Mouse (Mus musculus) naive thymus-derived CD4-positive, alpha-beta T cell, adult 2 months (primary cell): ENCODE data around the gene Cox4i1.

Experiments used
- DNase-seq: peaks from one replicate; pipeline ENCODE4 v3.0.0-alpha.2; 2011; ENCODE audit warnings: low read depth

The Cox4i1 gene

DNA sequence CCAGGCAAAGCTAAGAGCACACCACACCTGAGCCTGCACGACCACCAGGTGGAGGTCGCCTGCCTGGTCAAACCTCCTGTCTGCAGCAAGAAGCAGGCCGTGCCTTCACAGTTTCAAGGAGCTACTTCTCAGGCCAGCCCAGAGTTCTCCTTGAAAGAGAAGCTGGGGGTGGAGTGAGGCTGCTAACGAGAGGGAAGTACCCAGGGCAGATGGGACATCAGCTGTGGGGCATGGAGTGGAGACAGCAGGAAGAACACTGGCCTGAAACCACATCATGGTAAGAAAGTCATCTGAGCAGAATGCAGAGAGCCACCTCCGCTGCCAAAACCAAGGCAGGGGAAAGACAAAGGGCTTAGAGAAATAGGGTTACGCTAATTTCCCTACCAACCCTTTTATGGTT is 3.5 kb upstream of the Cox4i1 start:
- DNase-seq, result no peak

DNA sequence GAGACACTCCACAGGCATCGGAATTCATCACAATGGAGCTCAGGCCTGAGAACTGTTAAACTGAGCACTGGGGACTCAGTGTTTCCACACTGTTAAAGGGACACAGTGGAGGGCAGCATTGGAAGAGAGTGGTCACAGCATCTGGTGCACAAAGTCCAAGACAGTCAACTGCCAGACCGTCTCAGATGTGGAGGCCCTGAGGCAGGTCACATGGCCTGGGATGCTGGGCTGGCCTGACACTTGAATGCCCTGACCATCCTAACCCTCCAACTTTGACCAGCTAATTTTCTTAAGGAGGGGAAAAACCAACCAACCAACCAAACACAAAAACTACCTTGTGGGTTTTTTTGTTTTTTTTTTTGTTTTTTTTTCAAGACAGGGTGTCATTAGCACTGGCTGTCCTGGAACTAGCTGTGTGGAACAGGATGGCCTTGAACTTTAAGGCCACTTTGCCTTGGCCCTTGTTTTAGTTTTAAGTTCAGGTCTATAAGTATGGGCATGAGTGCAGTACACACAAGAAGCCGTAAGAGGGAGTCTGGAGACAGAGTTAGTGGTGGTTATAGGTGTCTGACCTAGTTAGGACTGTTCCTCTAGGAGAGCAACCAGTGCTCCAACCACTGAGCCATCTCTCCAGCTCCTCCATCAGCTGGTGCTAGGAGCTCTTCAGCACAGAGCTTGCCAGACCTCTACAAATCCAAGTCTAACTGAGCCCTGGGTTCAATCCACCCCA is 2.1 kb upstream of the Cox4i1 start:
- peak; percentile 40 for DNase-seq

DNA sequence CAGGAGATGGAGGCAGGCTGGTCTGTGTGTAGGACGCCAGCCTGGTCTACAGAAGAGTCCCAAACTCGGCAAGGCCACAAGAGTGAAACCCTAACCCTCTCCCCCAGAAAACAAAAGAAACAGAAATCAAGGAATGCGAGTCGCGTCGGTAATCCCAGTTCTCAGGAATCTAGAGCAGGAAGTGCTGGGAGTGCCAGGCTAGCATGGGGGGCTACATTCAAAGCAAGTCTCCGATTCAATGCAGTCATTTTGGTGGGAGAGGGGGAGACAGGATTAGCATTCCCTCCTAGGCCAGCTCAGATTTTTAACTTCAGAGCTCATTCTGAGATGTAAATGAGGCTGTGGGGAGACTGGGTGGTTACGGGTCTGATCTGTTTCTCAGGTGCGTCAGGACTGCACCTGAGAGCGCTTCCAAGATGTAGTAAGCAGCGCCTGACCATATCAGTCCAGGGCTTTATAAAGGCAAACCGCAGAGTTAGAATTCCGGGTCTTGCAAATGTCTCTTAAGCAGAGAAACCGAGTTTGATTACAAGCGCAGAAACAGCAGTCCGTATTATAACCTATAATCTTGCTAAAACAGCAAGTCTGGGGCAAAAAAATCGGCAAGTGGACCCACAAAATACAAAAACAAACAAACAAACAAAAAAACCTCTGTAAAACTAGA is 1.1 kb upstream of the Cox4i1 start:
- peak; percentile 36 for DNase-seq

DNA sequence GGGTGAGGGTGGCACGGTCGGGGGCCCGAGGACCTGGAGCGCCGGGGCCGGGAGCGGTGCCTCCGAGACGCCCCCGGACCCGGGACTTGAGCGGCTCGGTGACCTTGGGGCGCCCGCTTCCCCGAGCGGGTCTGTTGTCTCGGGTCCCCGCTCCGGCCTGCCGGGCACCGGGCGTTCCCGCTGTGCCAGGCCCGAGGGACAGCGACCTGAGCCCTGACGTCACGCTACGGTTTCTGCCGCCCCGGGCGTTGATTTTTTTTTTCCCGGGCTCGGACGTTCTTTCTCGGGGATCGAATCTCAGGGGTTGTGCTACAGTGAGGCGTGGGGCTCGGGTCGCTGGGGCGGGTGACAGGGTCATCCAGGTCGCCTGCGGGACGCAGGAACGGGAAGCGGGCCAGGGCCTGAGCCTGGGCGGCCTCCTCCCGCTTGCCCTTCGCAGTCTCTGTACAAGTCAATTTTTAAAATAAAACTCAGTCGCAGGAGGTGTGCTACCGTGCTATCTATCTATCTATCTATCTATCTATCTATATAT is 418 bp downstream of the Cox4i1 start, which contains the start of gene Emc8:
Gene Emc8 (minus strand): TSS at position 200 of the 532 bp plus-strand sequence.
- DNase-seq, result no peak

DNA sequence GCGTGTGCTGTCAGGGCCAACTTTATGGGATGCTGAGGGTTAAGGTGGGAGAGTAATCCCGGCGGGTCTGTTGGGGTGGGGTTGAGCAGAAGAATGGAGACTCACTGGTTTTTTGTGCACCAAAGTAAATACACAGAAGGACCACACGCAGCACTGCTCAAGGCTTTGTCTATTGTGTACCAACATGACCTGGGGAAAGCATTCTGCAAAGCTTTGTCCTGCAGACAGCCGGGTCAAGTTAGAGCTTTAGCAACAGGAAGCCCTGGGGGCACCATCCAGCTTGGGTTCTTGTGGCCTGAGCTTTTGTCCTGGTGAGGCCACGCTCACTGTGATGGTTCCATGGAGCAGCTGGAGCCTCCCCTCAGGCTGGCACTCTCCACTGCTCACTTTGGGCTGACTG is 3.8 kb downstream of the Cox4i1 start:
- no peak for DNase-seq

DNA sequence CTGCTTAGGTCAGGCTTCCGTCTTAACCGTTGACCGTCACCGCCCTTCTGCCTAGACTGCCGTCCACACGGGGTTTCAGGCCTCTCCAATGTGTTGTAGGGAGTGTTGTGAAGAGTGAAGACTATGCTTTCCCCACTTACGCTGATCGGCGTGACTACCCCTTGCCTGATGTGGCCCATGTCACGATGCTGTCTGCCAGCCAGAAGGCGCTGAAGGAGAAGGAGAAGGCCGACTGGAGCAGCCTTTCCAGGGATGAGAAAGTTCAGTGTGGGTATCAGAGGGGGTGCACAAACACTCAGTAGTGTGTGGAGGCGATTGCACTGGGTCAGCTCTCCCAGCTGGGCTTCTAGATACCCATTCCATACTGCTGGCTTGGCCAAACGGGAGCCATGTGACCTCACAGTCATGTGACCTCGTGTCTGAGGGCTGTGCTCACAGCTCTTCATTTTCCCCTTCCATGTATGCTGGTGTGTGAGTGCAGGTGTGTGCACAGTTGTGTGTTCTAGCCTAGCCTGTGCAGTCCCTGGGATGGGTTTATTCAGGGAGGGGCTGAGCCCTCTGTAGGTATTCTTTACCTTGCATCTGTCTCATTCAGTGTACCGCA is 4.7 kb downstream of the Cox4i1 start:
- DNase-seq, result no peak

DNA sequence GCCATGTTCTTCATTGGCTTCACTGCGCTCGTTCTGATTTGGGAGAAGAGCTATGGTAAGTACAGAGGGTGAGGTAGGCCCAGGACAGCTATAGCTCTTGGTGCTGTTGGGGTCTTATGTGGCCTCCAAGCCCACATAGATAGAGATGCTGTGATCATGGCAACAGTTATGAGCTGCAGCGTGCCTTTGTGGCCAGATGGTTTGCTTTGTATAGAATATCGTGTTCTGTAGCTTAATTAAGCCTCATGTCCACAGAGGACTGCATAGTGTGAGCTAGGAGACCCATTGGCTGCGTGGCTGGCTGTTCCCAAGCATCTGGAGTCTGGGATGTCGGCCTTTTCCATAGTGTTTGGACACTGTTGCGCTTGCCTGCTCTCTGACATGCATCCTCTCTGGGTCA is 5.3 kb downstream of the Cox4i1 start:
- DNase-seq, result no peak

DNA sequence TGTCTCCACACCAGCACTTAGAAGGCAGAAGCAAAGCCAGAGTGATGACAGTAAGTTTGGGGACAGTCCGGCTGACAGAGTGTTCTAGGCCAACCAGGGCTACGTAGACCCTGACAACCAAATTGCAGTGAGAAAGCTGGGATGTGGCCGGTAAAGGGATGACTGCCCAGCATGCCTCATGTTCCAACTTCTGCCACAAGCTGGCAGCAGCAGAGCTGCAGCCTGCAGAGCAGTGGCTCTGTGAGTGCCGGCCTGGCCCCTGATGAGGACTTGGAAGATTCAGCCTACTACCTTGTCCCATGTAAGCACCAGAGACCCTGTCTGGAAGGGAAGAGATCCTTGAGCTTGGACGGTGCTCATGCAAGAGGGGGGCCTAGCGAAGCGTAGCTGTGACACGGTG is 7.7 kb downstream of the Cox4i1 start:
- DNase-seq, result no peak

DNA sequence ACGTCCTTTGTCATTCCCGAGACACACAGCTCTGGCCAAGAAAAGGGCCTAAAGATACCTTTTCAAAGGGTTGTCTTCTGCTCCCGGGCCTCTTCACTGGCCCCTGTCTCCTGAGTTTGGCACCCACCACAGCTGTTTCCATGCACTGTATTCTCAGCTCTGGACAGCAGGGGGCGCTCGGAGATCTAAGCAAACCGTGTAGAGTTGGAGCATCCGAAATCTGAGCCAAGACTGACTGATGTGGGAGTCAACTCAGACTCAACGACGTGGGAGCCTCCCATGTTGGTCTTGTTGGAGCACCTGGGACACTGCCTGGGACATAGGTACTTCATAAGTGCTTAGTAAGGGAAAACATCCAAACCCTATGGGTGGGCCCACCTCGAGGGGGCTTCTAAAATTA is 10.4 kb downstream of the Cox4i1 start:
- peak; percentile 87 for DNase-seq

DNA sequence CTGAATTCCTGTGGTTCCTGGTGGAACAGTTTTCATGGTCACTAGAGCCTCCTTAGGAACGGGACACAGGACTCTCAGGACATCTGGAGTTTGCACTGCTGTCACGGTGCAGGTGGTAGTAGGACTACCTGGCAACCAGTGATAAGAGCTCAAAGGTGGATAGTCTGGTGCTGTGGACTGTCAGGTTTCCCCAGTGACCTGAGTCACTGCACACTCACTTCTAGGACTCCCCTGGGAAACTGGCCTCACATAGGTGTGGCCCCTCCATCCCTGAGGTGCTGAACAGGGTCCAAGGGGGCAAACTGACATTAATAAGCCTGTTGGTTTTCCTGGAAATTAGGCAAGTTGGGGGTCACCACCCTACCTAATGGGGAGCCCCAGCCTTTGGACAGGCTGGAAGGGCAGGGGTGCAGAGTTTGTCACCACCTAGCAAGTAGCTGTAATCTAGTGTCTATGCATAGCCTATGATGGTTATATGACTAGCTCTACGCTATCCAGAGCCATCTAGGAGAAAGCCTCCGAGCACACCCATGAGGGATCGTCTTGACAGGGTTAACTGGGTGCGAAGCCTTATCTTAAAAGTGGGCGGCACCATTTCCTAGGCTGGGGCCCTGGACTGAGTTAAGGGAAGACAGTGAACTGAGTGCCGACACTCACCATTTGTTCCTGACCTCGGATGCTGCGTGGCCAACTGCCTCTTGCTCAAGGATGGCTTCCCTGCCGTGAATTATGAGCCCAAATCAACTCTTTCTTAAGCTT is 11.8 kb downstream of the Cox4i1 start:
- DNase-seq, result no peak

DNA sequence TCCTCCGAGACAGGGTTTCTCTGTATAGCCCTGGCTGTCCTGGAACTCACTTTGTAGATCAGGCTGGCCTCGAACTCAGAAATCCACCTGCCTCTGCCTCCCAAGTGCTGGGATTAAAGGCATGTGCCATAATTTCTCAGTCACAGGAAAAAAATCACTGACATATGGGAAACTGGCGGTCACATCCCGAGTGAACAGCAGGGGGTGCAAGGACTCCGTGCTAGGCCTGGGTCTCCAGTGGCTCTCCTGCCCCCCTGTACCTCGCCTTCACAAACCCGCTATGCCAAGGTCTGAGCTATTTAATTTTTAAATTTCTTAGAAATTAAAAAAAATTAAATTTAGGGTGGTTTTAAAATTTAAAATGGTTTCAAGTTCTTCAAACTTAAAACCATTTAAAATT is 12.4 kb downstream of the Cox4i1 start:
- peak; percentile 57 for DNase-seq

DNA sequence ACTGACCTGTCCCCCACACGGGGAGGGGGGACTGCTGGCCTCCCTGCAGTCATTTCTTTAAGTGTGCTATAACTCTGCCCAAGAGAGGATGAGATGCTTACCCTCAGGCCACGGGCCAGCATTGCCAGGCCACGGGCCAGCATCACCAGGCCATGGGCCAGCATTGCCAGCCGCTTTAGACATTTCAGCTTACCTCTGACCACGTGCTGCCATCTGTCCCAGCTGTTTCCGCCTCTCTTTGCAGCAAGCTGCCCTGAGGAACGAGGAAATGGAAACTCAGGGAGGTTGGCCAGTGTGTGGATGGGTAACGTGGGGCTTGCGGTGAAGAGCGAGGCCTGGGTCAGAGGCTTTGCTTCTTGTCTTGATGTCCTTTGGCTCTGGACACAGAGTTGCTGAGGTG is 13.1 kb downstream of the Cox4i1 start:
- no peak for DNase-seq

DNA sequence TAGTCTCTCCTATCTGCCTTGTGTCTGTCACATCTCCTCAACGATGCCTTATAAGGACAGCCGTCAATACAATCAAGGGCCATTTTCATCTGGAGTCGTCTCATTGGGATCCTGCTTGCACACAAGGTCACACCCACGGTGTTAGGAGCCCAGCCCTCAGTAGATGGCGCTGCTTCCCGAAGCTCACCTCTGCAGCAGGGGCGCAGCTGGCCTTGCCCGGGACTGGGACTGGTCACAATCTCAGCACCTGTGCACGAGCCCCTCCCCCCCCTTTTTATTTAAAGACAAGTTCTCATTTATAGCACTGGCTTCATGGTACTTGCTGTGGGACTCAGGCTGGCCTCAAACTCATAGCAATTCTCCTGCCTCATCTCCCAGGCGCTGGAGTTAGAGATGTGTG is 15.6 kb downstream of the Cox4i1 start:
- peak; percentile 78 for DNase-seq

DNA sequence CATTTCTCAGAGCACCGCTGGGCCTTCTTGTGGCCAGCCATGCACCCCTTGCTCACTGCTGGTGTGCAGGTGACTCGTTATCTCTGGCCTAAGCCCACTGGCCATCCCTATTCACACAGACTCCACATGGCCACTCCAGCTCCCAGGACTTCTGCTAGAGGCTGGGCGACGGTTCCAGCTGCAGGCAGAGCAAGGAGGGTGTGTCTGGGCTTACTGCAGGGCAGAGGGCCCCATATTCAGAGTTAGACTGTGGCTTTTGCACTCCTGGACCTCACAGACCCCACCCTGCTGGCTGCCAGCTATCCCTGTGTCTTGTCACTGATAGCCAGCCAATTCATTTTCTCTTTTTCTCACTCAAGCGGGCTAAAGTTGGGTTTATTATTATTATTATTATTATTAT is 16.1 kb downstream of the Cox4i1 start:
- DNase-seq, result no peak

DNA sequence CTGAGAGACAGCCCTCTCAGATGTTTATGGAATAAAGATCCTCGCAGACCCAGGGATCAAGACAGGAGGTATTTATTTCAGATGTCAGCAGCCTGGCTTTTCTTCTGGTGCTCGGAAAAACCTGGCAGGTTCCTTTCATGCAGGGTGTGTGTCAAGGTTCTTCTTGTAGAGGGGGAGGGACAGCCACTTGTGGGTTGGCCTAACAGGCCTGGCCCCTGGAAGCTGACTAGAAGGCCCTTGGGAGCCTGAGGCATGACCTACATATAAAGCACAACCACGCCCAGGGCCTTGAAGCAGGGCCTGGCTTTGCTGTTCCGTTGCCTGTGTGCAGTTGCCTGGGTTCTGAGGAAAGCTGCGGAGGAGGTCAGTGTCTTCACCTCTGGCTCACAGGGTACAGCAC is 17.1 kb downstream of the Cox4i1 start:
- no peak for DNase-seq

DNA sequence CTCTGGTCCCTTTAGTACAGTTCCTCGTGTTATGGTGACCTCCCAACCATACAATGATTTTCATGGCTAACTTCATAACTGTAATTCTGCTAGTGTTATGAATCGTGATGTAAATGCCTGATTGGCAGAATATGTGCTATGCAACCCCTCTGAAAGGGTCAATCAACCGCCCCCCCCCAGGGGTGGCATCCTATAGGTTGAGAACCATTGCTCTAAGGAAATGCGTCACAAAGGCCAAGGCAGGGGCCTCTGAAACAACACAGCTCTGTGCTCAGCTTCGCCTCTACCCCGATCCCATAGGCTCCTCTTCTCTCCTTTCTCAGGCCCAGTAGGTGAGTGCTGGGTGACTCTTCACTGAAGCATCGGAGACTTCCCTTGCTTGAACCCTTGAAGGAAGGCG is 17.6 kb downstream of the Cox4i1 start:
- DNase-seq, result no peak

DNA sequence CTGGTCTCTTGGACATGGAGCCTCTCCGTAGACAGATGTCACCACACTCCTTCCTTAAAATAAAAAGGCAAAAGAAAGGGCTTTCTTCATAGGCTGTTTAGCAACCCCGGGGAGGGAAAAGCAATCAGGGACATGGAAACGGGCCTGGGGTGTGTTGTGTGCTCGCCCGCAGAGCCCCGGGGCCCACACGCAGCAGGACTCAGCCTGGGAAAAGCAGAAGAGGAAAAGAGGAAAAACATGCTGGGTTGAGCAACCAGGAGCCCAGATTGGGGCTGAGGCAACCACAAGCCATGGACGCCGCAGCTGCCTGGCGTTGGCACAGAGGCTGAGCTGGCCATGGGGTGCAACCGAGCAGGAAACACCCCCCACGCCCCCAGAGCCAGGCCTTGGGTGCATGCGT is 18.0 kb downstream of the Cox4i1 start:
- no peak for DNase-seq

DNA sequence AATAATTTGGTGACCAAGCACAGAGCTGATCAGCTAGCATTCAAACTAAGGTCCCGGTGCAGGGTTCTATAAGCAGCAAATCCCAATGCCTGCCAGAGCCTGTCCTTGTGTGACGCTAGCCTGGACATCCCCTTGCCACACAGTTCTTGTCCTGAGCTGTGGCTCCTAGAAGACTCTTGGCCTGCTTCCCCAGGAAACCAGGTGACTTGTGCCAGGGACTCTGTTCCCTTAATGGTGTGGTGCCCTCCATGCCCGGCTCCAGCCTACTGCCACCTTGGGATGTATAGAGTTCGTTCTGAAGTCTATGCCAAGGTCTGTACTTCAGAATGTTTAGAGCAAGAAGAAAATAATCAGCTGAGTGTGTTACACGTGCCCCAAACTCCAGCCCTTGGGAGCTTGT is 18.6 kb downstream of the Cox4i1 start:
- no peak for DNase-seq

DNA sequence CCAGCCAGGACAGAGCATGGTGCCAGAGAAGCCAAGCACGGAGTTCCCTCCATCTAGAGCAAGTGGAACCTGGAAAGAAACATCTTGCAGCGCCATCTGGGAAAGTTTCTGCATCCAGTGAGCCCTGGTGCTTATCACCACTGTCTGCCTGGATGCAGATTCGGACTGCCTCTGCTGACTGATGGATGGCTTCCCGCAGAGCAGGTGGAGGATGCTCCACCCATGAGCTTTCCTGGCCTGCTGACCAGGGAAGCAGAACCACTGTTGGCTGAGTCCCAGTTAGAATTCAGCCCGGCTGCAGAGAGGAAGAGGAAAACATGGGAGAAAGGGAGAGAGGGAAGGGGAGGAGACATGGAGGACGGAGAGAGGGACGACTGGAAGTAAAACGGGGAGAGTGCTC is 19.8 kb downstream of the Cox4i1 start:
- DNase-seq, result no peak

DNA sequence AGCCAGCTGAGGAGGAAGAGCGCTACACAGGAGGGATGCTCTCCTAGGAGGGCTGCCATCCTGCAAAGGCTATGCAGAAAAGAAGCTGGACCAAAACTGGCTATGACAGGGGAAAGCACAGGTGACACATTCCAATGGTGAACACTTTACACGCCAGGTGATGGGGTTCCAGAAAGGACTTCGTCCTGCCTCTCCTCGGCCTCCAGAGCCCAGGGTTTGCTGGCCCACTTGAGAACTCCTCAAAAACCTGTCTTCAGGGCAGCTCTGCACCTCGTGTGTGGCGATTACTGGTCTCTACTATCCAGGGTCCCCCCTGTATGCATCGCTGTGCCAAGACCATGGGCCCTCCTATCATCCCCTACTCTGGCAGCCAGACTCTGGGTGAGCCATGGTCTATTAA is 20.5 kb downstream of the Cox4i1 start:
- no peak for DNase-seq

DNA sequence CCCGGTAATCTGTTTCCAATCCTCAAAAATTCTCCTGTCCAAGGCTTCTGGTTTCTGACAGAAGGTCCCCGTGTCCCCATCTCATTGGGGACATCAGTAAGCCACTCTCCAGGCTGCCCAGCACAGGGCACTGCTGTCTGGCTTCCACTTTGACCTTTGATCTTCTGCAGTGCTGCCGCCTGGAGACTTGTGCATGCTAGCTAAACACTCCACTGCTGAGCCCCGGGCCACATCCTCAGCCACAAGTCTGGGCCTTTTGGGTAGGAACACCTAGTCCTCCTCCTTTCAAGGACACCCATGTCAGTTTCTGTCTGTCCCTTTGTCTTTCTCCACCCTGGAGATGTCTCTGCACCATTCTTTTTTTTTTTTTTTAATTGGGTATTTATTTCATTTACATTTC is 24.9 kb downstream of the Cox4i1 start:
- DNase-seq, result no peak

DNA sequence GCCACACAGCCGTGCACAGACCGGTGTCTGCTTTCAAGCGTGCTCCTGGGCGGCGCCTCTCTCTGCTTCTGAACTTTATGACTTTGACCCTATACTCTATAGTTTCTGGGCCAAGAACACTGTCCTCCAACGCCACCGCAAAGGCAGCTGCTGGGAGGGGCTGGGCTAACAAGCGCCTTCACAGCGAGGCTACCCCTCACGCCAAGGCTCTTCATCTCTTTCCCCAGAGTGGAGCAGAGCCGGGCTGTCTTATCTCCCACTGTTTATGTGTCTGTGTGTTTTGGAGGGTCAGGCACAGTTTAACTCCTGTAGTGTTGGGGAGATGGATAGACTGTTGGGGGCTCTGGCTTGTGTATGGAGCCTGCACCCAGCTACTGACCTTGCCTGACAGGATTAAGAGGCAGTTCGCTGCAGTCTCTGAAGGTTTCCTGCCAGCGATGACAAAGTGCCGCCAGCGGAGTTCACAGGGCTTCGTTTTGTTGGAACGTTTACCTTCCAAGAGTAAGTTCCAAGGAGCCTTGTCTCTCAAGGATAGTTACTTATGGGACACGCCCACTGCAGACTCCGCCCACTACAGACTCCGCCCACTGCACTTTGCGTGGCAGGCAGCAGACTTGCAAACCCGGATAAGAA is 26.0 kb downstream of the Cox4i1 start:
- DNase-seq, result peak; percentile 50
